Mouse (Mus musculus): ENCODE results near the gene Gm43302. TPM values are rescaled to one million over a fixed set of nuclear protein-coding genes. Genes with fewer than 3 reads are reported as not detected.
"Not testable (repeated sequence)": the region's sequence is repeated elsewhere in the genome, so short reads cannot be mapped to it uniquely, and the experiment has no call there.

Gene Gm43302
- polyA plus RNA-seq, 1 experiment, result not detected

GRCm38 (mm10) chr5:105196308-105196707 lies 97.2 kb downstream of the Gm43302 start:
- not testable (repeated sequence) for H3K4me3 ChIP-seq (replicated peaks); H3K36me3 ChIP-seq (ENCODE audit: control insufficient read depth); H3K9me3 ChIP-seq (ENCODE audit: control insufficient read depth, low read length); H3K27me3 ChIP-seq (ENCODE audit: control insufficient read depth); H3K4me1 ChIP-seq (ENCODE audit: control insufficient read depth)

GRCm38 (mm10) chr5:105192536-105192935 lies 101.0 kb downstream of the Gm43302 start:
- H3K27me3 ChIP-seq (ENCODE audit: control insufficient read depth), result not testable (repeated sequence)

DNA sequence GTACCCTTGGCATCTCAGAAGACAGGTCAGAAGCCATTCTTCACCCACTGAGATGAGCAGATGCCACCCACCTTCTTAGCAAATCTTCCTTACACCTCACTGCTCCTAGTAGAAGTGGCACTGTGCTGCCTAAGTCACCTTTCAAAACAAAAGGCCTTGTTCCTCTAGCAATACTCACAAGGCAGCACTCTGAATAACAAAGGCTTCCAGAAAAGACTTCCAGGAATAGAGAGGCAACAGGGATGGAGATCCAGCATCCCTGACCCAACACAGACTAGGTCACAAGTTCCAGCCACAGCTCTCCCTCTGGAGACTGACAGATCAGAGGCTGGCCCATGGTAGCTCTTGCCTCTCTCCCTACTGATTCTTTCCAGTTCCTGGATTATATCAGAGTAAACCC lies 112.0 kb downstream of the Gm43302 start:
- Histone ChIP-seq H3K4me3 (replicated peaks) (no peak overlapping the region), H3K4me1 (ENCODE audit: control insufficient read depth) (no peaks in the 10 kb centered on the region), H3K9me3 (ENCODE audit: control insufficient read depth, low read length) (peaks cover 5% of the 10 kb centered on the region; the same call in 1 of the 2 replicates), H3K36me3 (ENCODE audit: control insufficient read depth) (no peaks in the 10 kb centered on the region), H3K27me3 (ENCODE audit: control insufficient read depth) (no peaks in the 10 kb centered on the region)
- TF ChIP-seq TAL1 (IDR thresholded peaks at IDR 0.05; ENCODE audit: low read length) (no peak), GATA1 (IDR thresholded peaks at IDR 0.05; ENCODE audit: low read length) (no peak)

More at GRCm38 (mm10) chr5:105192536-105192935, 101.0 kb downstream of the Gm43302 start:
- H3K4me3 ChIP-seq (replicated peaks); H3K9me3 ChIP-seq (ENCODE audit: control insufficient read depth, low read length); H3K36me3 ChIP-seq (ENCODE audit: control insufficient read depth); H3K4me1 ChIP-seq (ENCODE audit: control insufficient read depth): not testable (repeated sequence)

Other genes with a start within 250 kb of the Gm43302 start
- gene Gbp9, start 154.2 kb downstream of the Gm43302 start, polyA plus RNA-seq (2012), result 0.01 TPM in 1 of 2 replicates, not detected in the other
- gene Gbp8, start 154.2 kb downstream of the Gm43302 start, polyA plus RNA-seq (2012), result 0.03 TPM in 1 of 2 replicates, not detected in the other
- 0.10 TPM in 1 of 2 replicates, not detected in the other for gene Gbp4, start 154.1 kb downstream of the Gm43302 start, polyA plus RNA-seq (2012)
- gene Gbp10, start 54.2 kb downstream of the Gm43302 start, polyA plus RNA-seq (2012), result not detected in 2 replicates
- not detected in 2 replicates for gene Gbp6, start within 50 bp of the Gm43302 start, polyA plus RNA-seq (2012)
- gene Lrrc8b, start 122.1 kb upstream of the Gm43302 start, polyA plus RNA-seq (2012), result 0.14 and 0.21 TPM in 2 replicates
- gene Lrrc8c, start 225.7 kb upstream of the Gm43302 start, polyA plus RNA-seq (2012), result 7.9 and 11.3 TPM in 2 replicates

Data from erythroblast, embryonic 14.5 days (primary cell).